Mouse (Mus musculus): Measurements from ENCODE around the gene Nhlh1. TPM values are rescaled to one million over a fixed set of nuclear protein-coding genes. Genes with fewer than 3 reads are reported as not detected.

Gene Nhlh1
- polyA plus RNA-seq, 1 experiment from 2014 or later: 0.14 TPM

DNA sequence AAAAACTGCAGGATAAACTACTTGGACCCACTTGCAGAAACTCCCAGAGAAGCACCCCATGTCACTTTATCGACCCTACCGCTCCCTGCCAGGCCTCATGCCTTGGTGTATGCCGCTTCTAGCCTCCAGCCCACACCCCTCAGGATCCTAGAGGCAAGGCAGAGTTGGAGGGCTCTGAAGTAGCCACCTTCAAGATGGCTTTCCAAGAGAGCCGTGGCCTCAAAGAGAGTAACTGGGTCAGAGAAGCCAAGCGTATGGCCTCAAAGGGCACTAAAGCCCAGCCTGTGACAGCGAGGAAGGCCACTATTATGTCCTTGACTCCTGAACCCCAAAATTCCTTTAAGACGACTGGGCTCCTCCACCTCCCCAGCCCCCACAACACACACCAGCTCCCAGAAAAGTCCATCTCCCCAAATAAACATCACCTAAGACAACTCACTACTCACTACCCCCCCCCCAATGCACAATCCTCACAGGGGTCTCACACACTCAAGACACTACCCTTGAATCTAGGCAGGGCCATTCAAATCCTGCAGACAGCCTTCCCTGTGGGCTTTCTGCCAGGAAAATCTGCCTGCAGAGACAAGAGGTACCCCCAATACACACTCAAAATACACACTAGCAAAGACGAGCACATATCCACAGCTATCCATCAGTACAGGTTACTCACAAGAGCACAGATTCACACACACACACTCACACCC lies 32.0 kb downstream of the Nhlh1 start:
- no peak for ATAC-seq (ENCODE audit: insufficient number of reproducible peaks, insufficient read depth, low FRiP score, low TSS enrichment, low read depth)
- H3K9me3 ChIP-seq: no peaks in the 10 kb centered on the region
- H3K9ac ChIP-seq (replicated peaks): peak overlapping the region; percentile 91
- no peaks in the 10 kb centered on the region for H3K27me3 ChIP-seq
- peak overlapping the region; percentile 70 for H3K4me2 ChIP-seq
- H3K4me3 ChIP-seq (replicated peaks): peak overlapping the region; percentile 76
- H3K4me1 ChIP-seq (replicated peaks): peaks cover 53% of the 10 kb centered on the region
- peaks cover 28% of the 10 kb centered on the region; the same call in 1 of the 2 replicates for H3K36me3 ChIP-seq
- peak overlapping the region; percentile 35; the same call in 1 of the 2 replicates for H3K27ac ChIP-seq
- WGBS: 60% methylated on average over 8 of the region's 8 CpGs

DNA sequence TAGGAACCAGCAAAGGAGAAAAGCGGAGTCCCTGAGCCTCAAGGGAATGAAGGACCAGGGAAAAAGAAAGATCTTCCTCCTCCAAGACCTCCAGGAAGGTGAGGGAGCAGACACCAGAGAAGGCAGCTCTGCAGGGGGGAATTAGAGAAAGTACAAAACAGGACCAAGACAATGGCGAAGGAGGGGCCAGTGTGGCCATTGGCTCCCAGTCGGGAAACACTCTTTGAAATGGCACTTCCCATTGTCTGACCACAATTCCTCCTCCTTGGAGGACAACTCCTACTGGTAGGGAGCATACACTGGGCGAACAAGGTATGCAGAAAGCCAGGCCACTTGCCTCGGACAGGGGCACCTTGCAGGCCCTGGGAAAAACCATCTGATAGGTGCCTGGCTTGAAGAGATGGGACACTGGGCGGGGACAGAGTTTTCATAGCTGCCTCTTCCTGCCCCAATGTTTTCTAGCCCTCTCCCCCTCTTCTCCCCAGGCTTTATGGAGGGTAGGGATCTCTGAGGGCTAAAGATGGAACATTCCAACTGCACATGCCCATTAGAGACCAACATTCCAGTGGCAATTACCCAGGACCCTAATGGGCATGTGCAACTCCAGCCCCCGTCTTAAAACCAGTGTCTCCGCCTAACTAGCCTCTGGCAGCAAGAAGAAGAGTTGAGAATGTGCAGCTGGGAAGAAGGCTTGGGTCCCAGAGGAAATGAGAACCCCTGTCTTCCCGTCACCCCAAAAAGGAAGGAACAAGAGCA lies 33.1 kb downstream of the Nhlh1 start:
- no peak for ATAC-seq (ENCODE audit: insufficient number of reproducible peaks, insufficient read depth, low FRiP score, low TSS enrichment, low read depth)
- Histone ChIP-seq H3K36me3 (peaks cover 38% of the 10 kb centered on the region; the same call in 1 of the 2 replicates), H3K4me3 (replicated peaks) (peak overlapping the region; percentile 76; the same call in 1 of the 2 replicates), H3K27me3 (no peaks in the 10 kb centered on the region), H3K4me2 (peak overlapping the region; percentile 70), H3K9ac (replicated peaks) (no peak overlapping the region), H3K4me1 (replicated peaks) (peaks cover 64% of the 10 kb centered on the region), H3K9me3 (no peaks in the 10 kb centered on the region), H3K27ac (no peak overlapping the region; the same call in 1 of the 2 replicates)
- WGBS: 51% methylated on average over 9 of the region's 9 CpGs

- WGBS: 68% methylated on average over 10 of the region's 10 CpGs
- Histone ChIP-seq H3K9ac (replicated peaks) (no peak overlapping the region), H3K27me3 (no peaks in the 10 kb centered on the region), H3K9me3 (no peaks in the 10 kb centered on the region), H3K27ac (no peak overlapping the region), H3K4me1 (replicated peaks) (peaks cover 80% of the 10 kb centered on the region), H3K4me3 (replicated peaks) (no peak overlapping the region), H3K4me2 (no peak overlapping the region), H3K36me3 (peaks cover 40% of the 10 kb centered on the region; the same call in 1 of the 2 replicates)
- no peak for ATAC-seq (ENCODE audit: insufficient number of reproducible peaks, insufficient read depth, low FRiP score, low TSS enrichment, low read depth)
These were observed 37.4 kb downstream of the Nhlh1 start for GRCm38 (mm10) chr1:172019863-172020521.

- Histone ChIP-seq H3K4me1 (replicated peaks) (peaks cover 74% of the 10 kb centered on the region), H3K4me2 (no peak overlapping the region), H3K4me3 (replicated peaks) (no peak overlapping the region), H3K36me3 (peaks cover 45% of the 10 kb centered on the region; the same call in 1 of the 2 replicates), H3K9ac (replicated peaks) (no peak overlapping the region), H3K27me3 (no peaks in the 10 kb centered on the region), H3K27ac (no peak overlapping the region), H3K9me3 (no peaks in the 10 kb centered on the region)
- 94% methylated on average over 4 of the region's 4 CpGs for WGBS
- no peak for ATAC-seq (ENCODE audit: insufficient number of reproducible peaks, insufficient read depth, low FRiP score, low TSS enrichment, low read depth)
These were observed 38.0 kb downstream of the Nhlh1 start for GRCm38 (mm10) chr1:172019339-172019738.

GRCm38 (mm10) chr1:172018336-172019311 lies 38.7 kb downstream of the Nhlh1 start:
- ATAC-seq (ENCODE audit: insufficient number of reproducible peaks, insufficient read depth, low FRiP score, low TSS enrichment, low read depth): no peak
- H3K4me2 ChIP-seq: no peak overlapping the region
- peak overlapping the region; percentile 88; the same call in 1 of the 2 replicates for H3K27ac ChIP-seq
- H3K4me1 ChIP-seq (replicated peaks): peaks cover 68% of the 10 kb centered on the region
- no peaks in the 10 kb centered on the region for H3K9me3 ChIP-seq
- H3K9ac ChIP-seq (replicated peaks): no peak overlapping the region
- no peak overlapping the region for H3K4me3 ChIP-seq (replicated peaks)
- 89% methylated on average over 9 of the region's 9 CpGs for WGBS
- no peaks in the 10 kb centered on the region for H3K27me3 ChIP-seq
- peaks cover 38% of the 10 kb centered on the region; the same call in 1 of the 2 replicates for H3K36me3 ChIP-seq

DNA sequence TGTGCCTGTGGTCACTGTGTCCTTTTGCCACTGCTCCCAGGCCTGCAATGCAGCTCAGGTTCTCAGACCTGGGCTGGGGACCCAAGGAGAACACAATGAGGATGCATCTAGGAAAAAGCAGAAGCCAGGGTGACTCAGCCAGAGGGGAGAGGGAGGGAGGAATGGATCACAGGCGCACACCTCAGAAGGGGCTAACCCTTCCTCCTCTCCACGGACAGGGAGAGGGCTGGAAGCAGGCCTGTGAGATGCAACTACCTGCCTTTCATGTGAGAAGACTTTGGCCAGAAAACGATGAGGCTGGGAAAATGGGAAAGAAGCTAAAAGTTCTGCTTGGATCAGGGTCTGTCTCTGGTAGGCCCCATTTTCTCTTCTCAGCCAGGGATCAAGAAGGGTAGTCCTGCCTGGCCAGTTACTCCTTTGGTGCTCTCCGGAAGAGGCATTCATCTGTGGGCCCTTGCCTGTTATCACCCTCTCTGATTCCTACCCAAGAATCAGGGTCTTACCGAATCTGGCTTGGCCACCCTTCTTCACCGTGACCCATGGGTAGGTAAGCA lies 39.8 kb downstream of the Nhlh1 start:
- Histone ChIP-seq H3K9ac (replicated peaks) (peak overlapping the region; percentile 34; the same call in 1 of the 2 replicates), H3K4me2 (peak overlapping the region; percentile 35), H3K4me3 (replicated peaks) (no peak overlapping the region), H3K4me1 (replicated peaks) (peaks cover 66% of the 10 kb centered on the region), H3K9me3 (no peaks in the 10 kb centered on the region), H3K27ac (peak overlapping the region; percentile 88), H3K36me3 (peaks cover 39% of the 10 kb centered on the region), H3K27me3 (no peaks in the 10 kb centered on the region)
- WGBS: 81% methylated on average over 6 of the region's 6 CpGs
- ATAC-seq (ENCODE audit: insufficient number of reproducible peaks, insufficient read depth, low FRiP score, low TSS enrichment, low read depth): peak; percentile 7; the same call in 1 of the 2 replicates

DNA sequence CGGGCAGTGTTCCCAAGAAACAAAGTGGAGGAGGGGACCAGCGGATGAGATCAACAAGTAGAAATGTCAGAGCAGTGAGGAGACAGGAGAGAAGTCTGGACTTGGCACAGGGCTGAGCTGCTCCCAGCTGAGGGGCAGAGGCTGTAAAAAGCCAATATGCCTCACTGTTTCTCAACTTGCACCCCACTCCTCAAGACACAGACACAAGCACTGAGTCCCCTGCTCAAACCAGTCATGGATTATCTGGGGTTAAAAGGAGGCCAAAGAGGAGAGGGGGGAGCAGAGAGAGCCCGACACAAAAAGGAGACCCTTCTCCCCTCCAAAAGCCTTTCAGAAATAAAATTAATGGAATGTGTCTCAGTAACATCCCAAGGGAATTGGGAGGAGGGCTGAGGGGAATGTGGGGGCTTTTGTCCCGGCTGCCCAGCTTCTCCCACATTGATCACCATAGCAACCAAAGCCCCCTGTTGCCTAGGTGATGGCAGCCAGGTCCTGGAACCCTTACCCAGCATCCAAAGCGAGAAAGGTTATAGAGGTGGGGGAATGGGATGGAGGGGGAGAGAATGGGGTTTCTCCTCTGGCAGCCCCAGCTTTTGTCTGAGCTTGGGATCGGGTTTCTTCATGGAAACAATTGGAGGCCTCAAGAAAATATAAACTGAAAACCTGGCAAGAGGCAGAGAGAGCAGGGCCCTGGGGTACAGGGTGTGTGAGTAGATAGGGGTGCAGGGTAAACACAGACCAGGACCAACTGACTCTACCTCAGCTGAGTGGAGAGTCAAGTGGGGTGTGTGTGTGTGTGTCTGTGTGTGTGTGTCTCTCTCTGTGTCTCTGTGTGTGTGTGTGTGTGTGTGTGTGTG lies 40.5 kb downstream of the Nhlh1 start:
- H3K9me3 ChIP-seq: no peaks in the 10 kb centered on the region
- H3K4me2 ChIP-seq: peak overlapping the region; percentile 35
- H3K9ac ChIP-seq (replicated peaks): peak overlapping the region; percentile 34; the same call in 1 of the 2 replicates
- no peaks in the 10 kb centered on the region for H3K27me3 ChIP-seq
- peak overlapping the region; percentile 88 for H3K27ac ChIP-seq
- peaks cover 59% of the 10 kb centered on the region for H3K4me1 ChIP-seq (replicated peaks)
- ATAC-seq (ENCODE audit: insufficient number of reproducible peaks, insufficient read depth, low FRiP score, low TSS enrichment, low read depth): peak; percentile 61
- no peak overlapping the region; the same call in 1 of the 2 replicates for H3K4me3 ChIP-seq (replicated peaks)
- WGBS: 45% methylated on average over 6 of the region's 6 CpGs
- peaks cover 39% of the 10 kb centered on the region for H3K36me3 ChIP-seq

GRCm38 (mm10) chr1:172016031-172016430 lies 41.3 kb downstream of the Nhlh1 start:
- ATAC-seq (ENCODE audit: insufficient number of reproducible peaks, insufficient read depth, low FRiP score, low TSS enrichment, low read depth): no peak
- Histone ChIP-seq H3K9me3 (no peaks in the 10 kb centered on the region), H3K27ac (peak overlapping the region; percentile 88), H3K4me1 (replicated peaks) (peaks cover 57% of the 10 kb centered on the region), H3K27me3 (no peaks in the 10 kb centered on the region), H3K9ac (replicated peaks) (peak overlapping the region; percentile 28), H3K36me3 (peaks cover 45% of the 10 kb centered on the region), H3K4me2 (peak overlapping the region; percentile 35), H3K4me3 (replicated peaks) (no peak overlapping the region)
- 80% methylated on average over 8 of the region's 8 CpGs for WGBS

- 0 out of 2 replicates have a peak overlapping the region, but pooled peaks have one; percentile 28 for H3K9ac ChIP-seq (replicated peaks)
- whole genome bisulfite sequencing: 67% methylated on average over 9 of the region's 9 CpGs
- H3K4me3 ChIP-seq (replicated peaks): no peak overlapping the region
- no peaks in the 10 kb centered on the region for H3K9me3 ChIP-seq
- peaks cover 51% of the 10 kb centered on the region for H3K4me1 ChIP-seq (replicated peaks)
- peak overlapping the region; percentile 88 for H3K27ac ChIP-seq
- peaks cover 47% of the 10 kb centered on the region for H3K36me3 ChIP-seq
- no peak overlapping the region for H3K4me2 ChIP-seq
- no peaks in the 10 kb centered on the region for H3K27me3 ChIP-seq
- no peak for ATAC-seq (ENCODE audit: insufficient number of reproducible peaks, insufficient read depth, low FRiP score, low TSS enrichment, low read depth)
These were observed 41.9 kb downstream of the Nhlh1 start for GRCm38 (mm10) chr1:172015312-172015939.
